In the genomic region with DNA sequence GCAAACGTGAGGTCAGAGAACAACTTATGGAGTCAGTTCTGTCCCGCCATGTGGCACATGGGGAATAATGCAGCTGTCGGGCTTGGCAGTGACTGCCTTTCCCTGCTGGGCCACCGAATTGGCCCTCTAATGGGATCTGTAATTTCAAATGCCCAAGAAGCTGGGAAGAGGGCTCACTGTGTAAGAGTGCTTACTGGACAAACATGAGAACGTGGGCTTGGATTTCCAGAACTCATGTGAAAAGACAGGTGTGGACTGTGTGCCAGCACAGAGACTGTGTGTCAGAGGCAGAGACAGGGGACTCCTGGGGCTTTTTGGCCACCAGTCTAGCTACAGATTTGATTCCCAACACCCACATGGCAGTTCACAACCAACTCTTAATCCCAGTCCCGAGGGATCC, we compare ENCODE assay signal across 24 mouse cellular contexts. TPM values are rescaled to one million over a fixed set of nuclear protein-coding genes. Genes with fewer than 3 reads are reported as not detected.
DNase-seq lines count a peak whose midpoint lies in the region; ATAC-seq and TF ChIP-seq lines count a peak whose summit lies in the region.
"Had no signal": no experiment of that assay in that cellular context is flagged by ENCODE, and none has a peak within 500 bp of the region (broad histone marks: within the 10 kb centered on the region; RNA-seq: fewer than 3 reads in every experiment).

No protein-coding gene starts in this region.

- 0 out of 2 replicates have a peak overlapping the region, but pooled peaks have one; percentile 25 for H3K27ac ChIP-seq in gastrocnemius, adult 2 months
- H3K27ac ChIP-seq in hindbrain, embryonic 16.5 days (ENCODE audit: low read depth, low read length): no peak overlapping the region
- H3K27ac ChIP-seq in hindbrain, embryonic 10.5 days: no peak overlapping the region
- H3K27ac ChIP-seq: embryonic facial prominence, embryonic 12.5 days; heart, adult 2 months; kidney, postnatal 0 days; left cerebral cortex, adult 2 months; limb, embryonic 10.5 days; liver, embryonic 15.5 days; lung, embryonic 15.5 days; neural tube, embryonic 15.5 days had no signal

- peak; percentile 52; the same call in 1 of the 2 replicates for ATAC-seq in hindbrain, embryonic 16.5 days
- ATAC-seq: CD4-positive, CD25-positive, alpha-beta regulatory T cell, adult 4 months; forebrain, postnatal 0 days had no signal

- no peak for TF ChIP-seq CTCF in gastrocnemius, adult 2 months (IDR thresholded peaks at IDR 0.05)
- no peak for TF ChIP-seq CTCF in brain, embryonic 14.5 days (IDR thresholded peaks at IDR 0.05; ENCODE audit: borderline replicate concordance, extremely low read depth, insufficient read depth, insufficient read length)

- WGBS in hindbrain, embryonic 16.5 days: 41% methylated on average over 6 of the region's 6 CpGs
- WGBS in hindbrain, embryonic 10.5 days: 77% methylated on average over 6 of the region's 6 CpGs

- H3K4me3 ChIP-seq in gastrocnemius, adult 2 months: no peak overlapping the region
- no peak overlapping the region for H3K4me3 ChIP-seq in hindbrain, embryonic 16.5 days (ENCODE audit: low read length)
- no peak overlapping the region for H3K4me3 ChIP-seq in hindbrain, embryonic 10.5 days
- H3K4me3 ChIP-seq: embryonic facial prominence, embryonic 12.5 days; heart, adult 2 months; left cerebral cortex, adult 2 months; limb, embryonic 10.5 days; liver, embryonic 15.5 days; lung, embryonic 15.5 days; neural tube, embryonic 15.5 days had no signal

- no peaks in the 10 kb centered on the region for H3K27me3 ChIP-seq in hindbrain, embryonic 16.5 days (replicated peaks; ENCODE audit: control insufficient read depth, insufficient read depth, low read length)
- no peaks in the 10 kb centered on the region for H3K27me3 ChIP-seq in hindbrain, embryonic 10.5 days (ENCODE audit: insufficient read depth, poor library complexity, severe bottlenecking)
- H3K27me3 ChIP-seq: embryonic facial prominence, embryonic 12.5 days; liver, embryonic 15.5 days; lung, embryonic 15.5 days; neural tube, embryonic 15.5 days had no signal

- H3K36me3 ChIP-seq in hindbrain, embryonic 16.5 days (ENCODE audit: control insufficient read depth, insufficient read depth, low read length): no peaks in the 10 kb centered on the region
- no peaks in the 10 kb centered on the region for H3K36me3 ChIP-seq in hindbrain, embryonic 10.5 days
- H3K36me3 ChIP-seq: embryonic facial prominence, embryonic 12.5 days; limb, embryonic 10.5 days; liver, embryonic 15.5 days; lung, embryonic 15.5 days; neural tube, embryonic 15.5 days had no signal

- TF ChIP-seq POLR2A in brain, embryonic 14.5 days (IDR thresholded peaks at IDR 0.05; ENCODE audit: borderline replicate concordance, extremely low read depth, insufficient read depth, insufficient read length, poor library complexity, severe bottlenecking): no peak

- no peak overlapping the region for H3K4me2 ChIP-seq in hindbrain, embryonic 16.5 days (ENCODE audit: low read length)
- H3K4me2 ChIP-seq: embryonic facial prominence, embryonic 12.5 days; liver, embryonic 15.5 days; lung, embryonic 15.5 days; neural tube, embryonic 15.5 days had no signal

- H3K4me1 ChIP-seq in hindbrain, embryonic 16.5 days (ENCODE audit: control insufficient read depth, insufficient read depth, low read depth, low read length): no peaks in the 10 kb centered on the region
- no peaks in the 10 kb centered on the region for H3K4me1 ChIP-seq in hindbrain, embryonic 10.5 days (replicated peaks)
- H3K4me1 ChIP-seq: embryonic facial prominence, embryonic 12.5 days; limb, embryonic 10.5 days; liver, embryonic 15.5 days; lung, embryonic 15.5 days had no signal

- no peaks in the 10 kb centered on the region for H3K9me3 ChIP-seq in hindbrain, embryonic 16.5 days (ENCODE audit: control insufficient read depth, low read length)
- no peaks in the 10 kb centered on the region for H3K9me3 ChIP-seq in hindbrain, embryonic 10.5 days
- H3K9me3 ChIP-seq: embryonic facial prominence, embryonic 12.5 days; limb, embryonic 10.5 days; liver, embryonic 15.5 days; lung, embryonic 15.5 days; neural tube, embryonic 15.5 days had no signal

- no peak overlapping the region for H3K9ac ChIP-seq in hindbrain, embryonic 16.5 days (ENCODE audit: low read depth, low read length)
- H3K9ac ChIP-seq: embryonic facial prominence, embryonic 12.5 days; forebrain, postnatal 0 days; liver, embryonic 15.5 days; lung, embryonic 15.5 days; neural tube, embryonic 15.5 days had no signal

- DNase-seq in gastrocnemius, adult 2 months: peak; percentile 59
- no peak for DNase-seq in gastrocnemius, postnatal 25 days
- DNase-seq in hindbrain, embryonic 10.5 days (ENCODE audit: low spot score): no peak
- peak; percentile 17 for DNase-seq in brain, embryonic 14.5 days (ENCODE audit: low read depth)
- peak; percentile 72 for DNase-seq in cerebellum, adult 9-11 months
- DNase-seq in adrenal gland, adult 2 months: no peak
- no peak for DNase-seq in B cell, adult 2 months
- DNase-seq: forebrain, postnatal 0 days; gastrocnemius, postnatal 36 days; heart, adult 2 months; kidney, adult 18-20 months; liver; lung, postnatal 4 days; thymus, adult 18-20 months; thymus, postnatal 36 days had no signal

- intact Hi-C loops in gastrocnemius, adult 2 months (cut with DNase I): no loop called here

RNA-seq across cellular contexts. Expression of a gene that starts 19.7 kb away (rescaled TPM):
- 10 to 100 TPM; 24.2 to 28.2 TPM for total RNA-seq in gastrocnemius, adult 2 months (2021)
- total RNA-seq in gastrocnemius, postnatal 25 days (2021): 10 to 100 TPM; 22.7 to 26.5 TPM
- 24.3 and 28.6 TPM in 2 replicates for polyA plus RNA-seq in hindbrain, embryonic 16.5 days (2015; fragmentation: Nextera tagmentation; extraction: Ambion mirVana)
- polyA plus RNA-seq in hindbrain, embryonic 10.5 days (2016; fragmentation: Nextera tagmentation; extraction: Ambion mirVana): 3.9 and 5.8 TPM in 2 replicates
- 14.8 and 23.1 TPM in 2 replicates for polyA plus RNA-seq in brain, embryonic 14.5 days (2012; rRNA removed)
- 10 to 100 TPM; 22.7 to 47.7 TPM for total RNA-seq in adrenal gland, adult 2 months (2021)
- polyA plus RNA-seq in adrenal gland, adult 2 months (2012; rRNA removed): 33.7 and 35.4 TPM in 2 replicates

RNA-seq across cellular contexts. Expression of a gene that starts 21.5 kb away (rescaled TPM):
- total RNA-seq in gastrocnemius, adult 2 months (2021): 1 to 10 TPM; 5.9 to 7.3 TPM
- 1 to 10 TPM; 5.0 to 7.3 TPM for total RNA-seq in gastrocnemius, postnatal 25 days (2021)
- 49.1 and 61.3 TPM in 2 replicates for polyA plus RNA-seq in hindbrain, embryonic 16.5 days (2015; fragmentation: Nextera tagmentation; extraction: Ambion mirVana)
- 8.0 and 9.4 TPM in 2 replicates for polyA plus RNA-seq in hindbrain, embryonic 10.5 days (2016; fragmentation: Nextera tagmentation; extraction: Ambion mirVana)
- polyA plus RNA-seq in brain, embryonic 14.5 days (2012; rRNA removed): 15.1 and 17.5 TPM in 2 replicates
- 10 to 100 TPM; 26.1 to 36.3 TPM for total RNA-seq in adrenal gland, adult 2 months (2021)
- 9.0 and 29.0 TPM in 2 replicates for polyA plus RNA-seq in adrenal gland, adult 2 months (2012; rRNA removed)

Comparison
In these comparisons a context has a peak if more than half of its experiments do, and no peak if none do; other contexts are left out.
1. DNase-seq: peak in gastrocnemius, adult 2 months (single experiment), brain, embryonic 14.5 days (single experiment) and cerebellum, adult 9-11 months (single experiment); none in gastrocnemius, postnatal 25 days (single experiment), hindbrain, embryonic 10.5 days (single experiment), adrenal gland, adult 2 months (single experiment) and B cell, adult 2 months (0 of 2).